Comparison of ENCODE assay signal across 10 mouse cellular contexts in genomic region chr4:133052029-133052745, GRCm38 (mm10). TPM values are rescaled to one million over a fixed set of nuclear protein-coding genes. Genes with fewer than 3 reads are reported as not detected.
DNase-seq lines count a peak whose midpoint lies in the region; ATAC-seq and TF ChIP-seq lines count a peak whose summit lies in the region.
"Had no signal": no experiment of that assay in that cellular context is flagged by ENCODE, and none has a peak within 500 bp of the region (broad histone marks: within the 10 kb centered on the region; RNA-seq: fewer than 3 reads in every experiment).

No protein-coding gene starts in this region.

- 0 out of 2 replicates have a peak, but pooled peaks cover 3% of the 10 kb centered on the region for H3K9me3 ChIP-seq in heart, embryonic 12.5 days (replicated peaks)
- no peaks in the 10 kb centered on the region for H3K9me3 ChIP-seq in forebrain, postnatal 0 days (ENCODE audit: low read length)
- no peaks in the 10 kb centered on the region for H3K9me3 ChIP-seq in midbrain, embryonic 10.5 days (replicated peaks)
- H3K9me3 ChIP-seq: neural tube, embryonic 12.5 days had no signal

- DNase-seq in heart, adult 9 months (ENCODE audit: low spot score in 2 of 2): no peak
- peak; percentile 39 for DNase-seq in brain, embryonic 14.5 days (ENCODE audit: low read depth)
- no peak for DNase-seq in forebrain, postnatal 0 days
- no peak for DNase-seq in midbrain, embryonic 10.5 days (ENCODE audit: low spot score)
- DNase-seq in adrenal gland, postnatal 4 days (ENCODE audit: low spot score in 2 of 2): no peak
- no peak for DNase-seq in thymus, adult 18-20 months
- DNase-seq: thymus, postnatal 36 days had no signal

- no peak for TF ChIP-seq CTCF in brain, embryonic 14.5 days (IDR thresholded peaks at IDR 0.05; ENCODE audit: borderline replicate concordance, extremely low read depth, insufficient read depth, insufficient read length)
- TF ChIP-seq CTCF in forebrain, postnatal 0 days (IDR thresholded peaks at IDR 0.05; ENCODE audit: low read depth): no peak

- peaks cover 98% of the 10 kb centered on the region for H3K4me1 ChIP-seq in heart, embryonic 12.5 days (replicated peaks)
- peaks cover 27% of the 10 kb centered on the region for H3K4me1 ChIP-seq in forebrain, postnatal 0 days (ENCODE audit: insufficient read depth)
- peaks cover 86% of the 10 kb centered on the region for H3K4me1 ChIP-seq in midbrain, embryonic 10.5 days

- peak overlapping the region; percentile 8; the same call in 1 of the 2 replicates for H3K4me2 ChIP-seq in heart, embryonic 12.5 days
- H3K4me2 ChIP-seq in forebrain, postnatal 0 days (ENCODE audit: low read depth): no peak overlapping the region
- H3K4me2 ChIP-seq: neural tube, embryonic 12.5 days had no signal

- H3K36me3 ChIP-seq in heart, embryonic 12.5 days: peaks cover 17% of the 10 kb centered on the region
- peaks cover 9% of the 10 kb centered on the region; the same call in 1 of the 2 replicates for H3K36me3 ChIP-seq in forebrain, postnatal 0 days (ENCODE audit: insufficient read depth)
- peaks cover 10% of the 10 kb centered on the region; the same call in 1 of the 2 replicates for H3K36me3 ChIP-seq in midbrain, embryonic 10.5 days

- H3K27ac ChIP-seq in heart, embryonic 12.5 days (ENCODE audit: poor library complexity, severe bottlenecking): peak overlapping the region; percentile 70
- H3K27ac ChIP-seq in forebrain, postnatal 0 days (ENCODE audit: low read depth, low read length): peak overlapping the region; percentile 29; the same call in 1 of the 2 replicates
- H3K27ac ChIP-seq in midbrain, embryonic 10.5 days (replicated peaks): peak overlapping the region; percentile 60
- H3K27ac ChIP-seq: neural tube, embryonic 12.5 days had no signal

- H3K9ac ChIP-seq in heart, embryonic 12.5 days: peak overlapping the region; percentile 60
- no peak overlapping the region for H3K9ac ChIP-seq in forebrain, postnatal 0 days
- H3K9ac ChIP-seq: neural tube, embryonic 12.5 days had no signal

- H3K27me3 ChIP-seq in heart, embryonic 12.5 days (replicated peaks): no peaks in the 10 kb centered on the region
- no peaks in the 10 kb centered on the region for H3K27me3 ChIP-seq in forebrain, postnatal 0 days (ENCODE audit: insufficient read depth, low read length)
- peaks cover 7% of the 10 kb centered on the region; the same call in 1 of the 2 replicates for H3K27me3 ChIP-seq in midbrain, embryonic 10.5 days (ENCODE audit: low read depth, poor library complexity, severe bottlenecking)
- H3K27me3 ChIP-seq: neural tube, embryonic 12.5 days had no signal

- no peak overlapping the region for H3K4me3 ChIP-seq in heart, embryonic 12.5 days
- no peak overlapping the region for H3K4me3 ChIP-seq in forebrain, postnatal 0 days (ENCODE audit: low read depth, low read length)
- no peak overlapping the region for H3K4me3 ChIP-seq in midbrain, embryonic 10.5 days
- H3K4me3 ChIP-seq: neural tube, embryonic 12.5 days had no signal

- no peak for TF ChIP-seq POLR2A in brain, embryonic 14.5 days (IDR thresholded peaks at IDR 0.05; ENCODE audit: borderline replicate concordance, extremely low read depth, insufficient read depth, insufficient read length, poor library complexity, severe bottlenecking)

- ATAC-seq in heart, embryonic 12.5 days (ENCODE audit: insufficient number of reproducible peaks, low FRiP score): no peak
- no peak for ATAC-seq in forebrain, postnatal 0 days
- no peak for ATAC-seq in activated CD4-positive, CD25-positive, alpha-beta regulatory T cell, adult 4 months

- WGBS in heart, embryonic 12.5 days: 52% methylated on average over 6 of the region's 6 CpGs
- 44% methylated on average over 6 of the region's 6 CpGs for WGBS in forebrain, postnatal 0 days
- WGBS in midbrain, embryonic 10.5 days: 54% methylated on average over 6 of the region's 6 CpGs

RNA-seq across cellular contexts. Expression of gene Ahdc1, which starts 41.1 kb away (rescaled TPM):
- polyA plus RNA-seq in heart, embryonic 12.5 days (2016; fragmentation: Nextera tagmentation; extraction: Ambion mirVana): 11.6 and 11.7 TPM in 2 replicates
- 20.9 and 43.2 TPM in 2 replicates for polyA plus RNA-seq in brain, embryonic 14.5 days (2012; rRNA removed)
- total RNA-seq in forebrain, postnatal 0 days (2014; rRNA removed): 56.7 and 82.4 TPM in 2 replicates
- 7.6 and 8.4 TPM in 2 replicates for polyA plus RNA-seq in forebrain, postnatal 0 days (2015; fragmentation: Nextera tagmentation; extraction: Ambion mirVana)
- 5.7 and 5.8 TPM in 2 replicates for polyA plus RNA-seq in midbrain, embryonic 10.5 days (2016; fragmentation: Nextera tagmentation; extraction: Ambion mirVana)
- total RNA-seq in adrenal gland, postnatal 4 days (2021): 10 to 100 TPM; 92.5 to 98.7 TPM
- polyA plus RNA-seq in activated CD4-positive, CD25-positive, alpha-beta regulatory T cell, adult 4 months (2017; shearing (Covaris generic)): 1 to 10 TPM; 2.1 TPM
